ENCODE assay signal across 19 mouse cellular contexts in genomic region chr2:137489181-137489682, GRCm38 (mm10).
DNase-seq lines count a peak whose midpoint lies in the region; ATAC-seq and TF ChIP-seq lines count a peak whose summit lies in the region.
"Had no signal": no experiment of that assay in that cellular context is flagged by ENCODE, and none has a peak within 500 bp of the region (broad histone marks: within the 10 kb centered on the region; RNA-seq: fewer than 3 reads in every experiment).

No protein-coding gene starts in this region.

- H3K4me1 ChIP-seq in embryonic facial prominence, embryonic 14.5 days (ENCODE audit: control insufficient read depth, insufficient read depth, low read length) = no peaks in the 10 kb centered on the region
- no peaks in the 10 kb centered on the region for H3K4me1 ChIP-seq in embryonic facial prominence, embryonic 10.5 days
- H3K4me1 ChIP-seq in kidney, postnatal 0 days (replicated peaks; ENCODE audit: insufficient read depth, low read length) = no peaks in the 10 kb centered on the region
- H3K4me1 ChIP-seq: intestine, embryonic 15.5 days; midbrain, embryonic 10.5 days had no signal

- WGBS in embryonic facial prominence, embryonic 14.5 days = 58% methylated on average over 5 of the region's 5 CpGs
- 81% methylated on average over 5 of the region's 5 CpGs for WGBS in embryonic facial prominence, embryonic 10.5 days
- 26% methylated on average over 5 of the region's 5 CpGs for WGBS in kidney, postnatal 0 days

- no peak overlapping the region for H3K4me2 ChIP-seq in embryonic facial prominence, embryonic 14.5 days (ENCODE audit: low read depth, low read length)
- no peak overlapping the region for H3K4me2 ChIP-seq in kidney, postnatal 0 days (ENCODE audit: low read length)
- H3K4me2 ChIP-seq: hindbrain, embryonic 14.5 days; intestine, embryonic 15.5 days had no signal

- H3K9me3 ChIP-seq in embryonic facial prominence, embryonic 14.5 days (ENCODE audit: control insufficient read depth, low read length) = no peaks in the 10 kb centered on the region
- no peaks in the 10 kb centered on the region for H3K9me3 ChIP-seq in embryonic facial prominence, embryonic 10.5 days
- no peaks in the 10 kb centered on the region for H3K9me3 ChIP-seq in kidney, postnatal 0 days (replicated peaks; ENCODE audit: low read length)
- H3K9me3 ChIP-seq: intestine, embryonic 15.5 days; midbrain, embryonic 10.5 days had no signal

- no peak overlapping the region for H3K27ac ChIP-seq in embryonic facial prominence, embryonic 14.5 days (replicated peaks; ENCODE audit: low read depth, low read length)
- no peak overlapping the region for H3K27ac ChIP-seq in embryonic facial prominence, embryonic 10.5 days (replicated peaks)
- no peak overlapping the region for H3K27ac ChIP-seq in kidney, postnatal 0 days
- H3K27ac ChIP-seq: heart, adult 2 months; hindbrain, embryonic 14.5 days; intestine, embryonic 15.5 days; midbrain, embryonic 10.5 days had no signal

- no peak overlapping the region for H3K4me3 ChIP-seq in embryonic facial prominence, embryonic 14.5 days (ENCODE audit: low read depth, low read length)
- no peak overlapping the region for H3K4me3 ChIP-seq in embryonic facial prominence, embryonic 10.5 days
- no peak overlapping the region for H3K4me3 ChIP-seq in kidney, postnatal 0 days (replicated peaks; ENCODE audit: low read depth, low read length)
- H3K4me3 ChIP-seq: heart, adult 2 months; intestine, embryonic 15.5 days; midbrain, embryonic 10.5 days had no signal

- no peak for ATAC-seq in embryonic facial prominence, embryonic 14.5 days (ENCODE audit: low read depth)
- ATAC-seq in kidney, postnatal 0 days (replicated peaks; ENCODE audit: low FRiP score, low read depth) = no peak
- ATAC-seq: intestine, embryonic 15.5 days had no signal

- H3K27me3 ChIP-seq in embryonic facial prominence, embryonic 14.5 days (replicated peaks; ENCODE audit: control insufficient read depth, insufficient read depth, low read length) = no peaks in the 10 kb centered on the region
- H3K27me3 ChIP-seq in embryonic facial prominence, embryonic 10.5 days (replicated peaks; ENCODE audit: low read depth, poor library complexity, severe bottlenecking) = no peaks in the 10 kb centered on the region
- H3K27me3 ChIP-seq in kidney, postnatal 0 days (ENCODE audit: insufficient read depth, low read length) = no peaks in the 10 kb centered on the region
- H3K27me3 ChIP-seq: intestine, embryonic 15.5 days had no signal

- no peaks in the 10 kb centered on the region for H3K36me3 ChIP-seq in embryonic facial prominence, embryonic 14.5 days (ENCODE audit: control insufficient read depth, insufficient read depth, low read length)
- H3K36me3 ChIP-seq in embryonic facial prominence, embryonic 10.5 days (replicated peaks) = no peaks in the 10 kb centered on the region
- no peaks in the 10 kb centered on the region for H3K36me3 ChIP-seq in kidney, postnatal 0 days (ENCODE audit: insufficient read depth, low read length)
- H3K36me3 ChIP-seq: intestine, embryonic 15.5 days; midbrain, embryonic 10.5 days had no signal

- no peak for TF ChIP-seq CTCF in kidney, postnatal 0 days (IDR thresholded peaks at IDR 0.05; ENCODE audit: low read depth)

- DNase-seq in embryonic facial prominence, embryonic 14.5 days (ENCODE audit: low spot score) = peak; percentile 14
- DNase-seq in embryonic facial prominence, embryonic 10.5 days (ENCODE audit: low spot score) = no peak
- peak; percentile 39 for DNase-seq in kidney, postnatal 0 days (ENCODE audit: low spot score)
- DNase-seq in kidney, postnatal 14 days = no peak
- peak; percentile 1 for DNase-seq in ovary, adult 18-20 months (ENCODE audit: low spot score)
- DNase-seq in ovary, postnatal 36 days (ENCODE audit: low spot score) = no peak
- DNase-seq in telencephalon, adult 2 months (ENCODE audit: low read depth, low spot score) = peak; percentile 15
- no peak for DNase-seq in cerebellum, postnatal 14 days
- DNase-seq: adrenal gland, postnatal 10 days; cerebellum, adult 18-20 months; gastrocnemius, postnatal 10 days; liver; lung, adult 18-20 months; lung, postnatal 4 days; thymus, adult 2 months had no signal

- no peak overlapping the region for H3K9ac ChIP-seq in embryonic facial prominence, embryonic 14.5 days (ENCODE audit: low read depth, low read length)
- no peak overlapping the region for H3K9ac ChIP-seq in kidney, postnatal 0 days (ENCODE audit: low read depth, low read length)
- H3K9ac ChIP-seq: hindbrain, embryonic 14.5 days; intestine, embryonic 15.5 days had no signal

Comparison
In these comparisons a context has a peak if more than half of its experiments do, and no peak if none do; other contexts are left out.
1. DNase-seq: peak in embryonic facial prominence, embryonic 14.5 days (single experiment), kidney, postnatal 0 days (single experiment), ovary, adult 18-20 months (single experiment) and telencephalon, adult 2 months (single experiment); none in embryonic facial prominence, embryonic 10.5 days (single experiment), kidney, postnatal 14 days (single experiment), ovary, postnatal 36 days (single experiment) and cerebellum, postnatal 14 days (0 of 2).